Mouse (Mus musculus): ENCODE data around the gene Ube2a. TPM values are rescaled to one million over a fixed set of nuclear protein-coding genes. Genes with fewer than 3 reads are reported as not detected.

The Ube2a gene
- polyA plus RNA-seq (2017; shearing (Covaris generic)) = 100 to 1,000 TPM; 128 to 143 TPM

DNA sequence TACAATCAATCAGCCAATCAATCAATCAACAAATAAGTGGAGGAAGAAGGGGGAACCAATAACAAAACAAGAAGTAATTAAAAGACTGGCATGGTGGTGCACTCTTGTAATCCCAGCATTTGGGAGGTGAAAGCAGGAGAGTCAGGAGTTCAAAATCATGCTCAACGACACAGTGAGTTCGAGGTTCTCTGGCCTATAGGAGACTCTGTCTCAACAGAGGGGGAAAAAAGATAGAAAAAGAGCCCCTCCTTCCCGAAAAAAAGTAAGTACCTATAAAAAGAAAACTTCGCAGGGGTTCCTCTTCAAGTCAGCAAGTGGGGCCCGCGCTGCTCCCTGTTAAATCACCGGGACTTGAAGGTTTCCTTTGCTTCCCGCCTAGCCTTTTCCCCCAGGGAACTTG is at the start of gene Ube2a, which contains the start of gene C330007P06Rik:
Gene Ube2a, plus strand, starts transcription at position 136 of the 400 bp plus-strand sequence.
Gene C330007P06Rik, minus strand, starts transcription at position 347 of the 400 bp plus-strand sequence.

DNA sequence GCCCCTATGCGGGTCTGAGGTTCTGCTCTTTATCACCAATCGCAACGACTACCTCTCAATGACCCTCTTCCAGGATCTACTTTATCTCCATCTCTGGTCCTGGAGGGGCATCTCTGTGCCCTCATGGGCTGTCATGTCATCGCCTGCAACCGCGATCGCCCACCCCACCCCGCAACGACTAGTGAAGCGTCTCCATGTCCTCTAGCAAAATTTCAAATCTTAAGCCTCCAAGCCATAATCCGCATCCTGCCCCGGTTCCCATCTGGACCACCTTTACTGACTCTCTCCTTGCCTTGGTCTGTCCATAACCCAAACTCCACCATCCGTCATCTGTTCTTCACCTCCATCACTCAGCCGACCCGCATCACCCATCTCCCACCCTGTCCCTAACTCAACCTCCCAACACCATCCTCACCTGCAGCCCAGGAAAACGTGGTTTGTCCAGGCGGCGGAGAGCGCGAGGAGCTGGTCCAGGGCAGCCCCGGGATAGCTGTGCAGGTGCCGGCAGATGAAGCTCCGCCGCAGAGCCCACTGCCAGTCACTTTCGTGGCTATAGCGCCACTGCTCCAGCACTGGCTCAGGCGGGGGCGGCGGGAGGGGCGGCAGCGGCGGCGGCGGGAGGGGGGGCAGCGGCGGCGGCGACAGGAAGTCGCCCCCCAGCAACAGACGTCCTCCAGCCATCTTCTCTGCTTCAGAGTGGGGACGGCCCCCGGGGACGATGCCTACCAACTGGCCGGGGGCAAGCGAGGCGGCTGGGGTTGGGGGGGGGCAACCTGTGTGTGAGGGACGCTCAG is 28.8 kb downstream of the Ube2a start, which contains the start of gene Nkrf:
Gene Nkrf, minus strand, starts transcription at position 579 of the 794 bp plus-strand sequence.

Other genes with a start within 250 kb of the Ube2a start
- gene Akap17b, start 228.5 kb upstream of the Ube2a start, polyA plus RNA-seq (2017; shearing (Covaris generic)) = 1 to 10 TPM in 1 of 2 experiments, under 1 TPM in 1; 0.67 to 1.9 TPM
- under 1 TPM; 0.37 to 0.93 TPM for gene Slc25a43, start 130.2 kb upstream of the Ube2a start, polyA plus RNA-seq (2017; shearing (Covaris generic))
- 100 to 1,000 TPM; 746 to 940 TPM for gene Slc25a5, start 78.2 kb upstream of the Ube2a start, polyA plus RNA-seq (2017; shearing (Covaris generic))
- 10 to 100 TPM; 29.5 to 31.0 TPM for gene C330007P06Rik, start 211 bp downstream of the Ube2a start, polyA plus RNA-seq (2017; shearing (Covaris generic))
- gene Nkrf, start 29.0 kb downstream of the Ube2a start, polyA plus RNA-seq (2017; shearing (Covaris generic)) = 1 to 10 TPM in 1 of 2 experiments, under 1 TPM in 1; 0.48 to 2.1 TPM
- gene Sept6, start 117.9 kb downstream of the Ube2a start, polyA plus RNA-seq (2017; shearing (Covaris generic)) = 100 to 1,000 TPM; 108 to 117 TPM
- gene Sowahd, start 174.9 kb downstream of the Ube2a start, polyA plus RNA-seq (2017; shearing (Covaris generic)) = not detected
- gene Rpl39, start 211.5 kb downstream of the Ube2a start, polyA plus RNA-seq (2017; shearing (Covaris generic)) = 100 to 1,000 TPM; 448 to 584 TPM
- 10 to 100 TPM; 24.7 to 30.3 TPM for gene Upf3b, start 236.4 kb downstream of the Ube2a start, polyA plus RNA-seq (2017; shearing (Covaris generic))

Measured in activated CD4-positive, CD25-positive, alpha-beta regulatory T cell (primary cell).